Mouse (Mus musculus) heart, embryonic 16.5 days (tissue): ENCODE results near the gene Aph1b. TPM values are rescaled to one million over a fixed set of nuclear protein-coding genes. Genes with fewer than 3 reads are reported as not detected.
A peak's percentile ranks its signal among the peaks of the same experiment; 100 is the strongest.
"Not testable (repeated sequence)": the region's sequence is repeated elsewhere in the genome, so short reads cannot be mapped to it uniquely, and the experiment has no call there.

ENCODE experiments used
- ATAC-seq: fragments of 200-750 bp; cut with Nextera tagmentation; replicated peaks from 2 replicates; pipeline ENCODE4 v1.8.0; 2017; ENCODE audit warnings: moderate number of reproducible peaks; ENCODE audit not compliant: insufficient read depth, low FRiP score; ENCODE audit errors: extremely low read depth
- H3K27ac ChIP-seq: fragments of 300-500 bp; sonication (generic); 2 replicates; pipeline ENCODE4 v1.5.1; 2014; ENCODE audit warnings: mild to moderate bottlenecking, low read length, control low read depth, moderate library complexity
- H3K27me3 ChIP-seq: fragments of 300-500 bp; sonication (generic); 2 replicates; pipeline ENCODE4 v1.6.1; 2014; ENCODE audit warnings: low read length, mixed read lengths; ENCODE audit not compliant: control insufficient read depth, insufficient read depth
- H3K36me3 ChIP-seq: fragments of 300-500 bp; sonication (generic); 2 replicates; pipeline ENCODE4 v1.6.1; 2014; ENCODE audit not compliant: control insufficient read depth, insufficient read depth
- H3K4me1 ChIP-seq: fragments of 300-500 bp; sonication (generic); 2 replicates; pipeline ENCODE4 v1.6.1; 2014; ENCODE audit warnings: low read length, mixed read lengths; ENCODE audit not compliant: control insufficient read depth, insufficient read depth
- H3K4me2 ChIP-seq: fragments of 300-500 bp; sonication (generic); 2 replicates; pipeline ENCODE4 v1.6.1; 2014; ENCODE audit warnings: low read depth, mild to moderate bottlenecking, control low read depth, low read length
- H3K4me3 ChIP-seq: fragments of 300-500 bp; sonication (generic); 2 replicates; pipeline ENCODE4 v1.5.1; 2014; ENCODE audit warnings: mild to moderate bottlenecking, control low read depth, low read length
- H3K9ac ChIP-seq: fragments of 300-500 bp; sonication (generic); 2 replicates; pipeline ENCODE4 v1.6.1; 2014; ENCODE audit warnings: low read length, control low read depth
- H3K9me3 ChIP-seq: fragments of 300-500 bp; sonication (generic); replicated peaks from 2 replicates; pipeline ENCODE4 v1.6.1; 2016; ENCODE audit warnings: low read length; ENCODE audit not compliant: control insufficient read depth
- WGBS: fragments of 180-500 bp; shearing (Covaris S2); extraction: QIAGEN DNeasy Blood & Tissue Kit; methylation state at CpG from one replicate; pipeline ENCODE4 v1.1.7; 2014; 5-methylcytosine and 5-hydroxymethylcytosine counted together
- polyA plus RNA-seq: library from polyadenylated mRNA; unstranded; fragments of >200 nt; fragmentation: Nextera tagmentation; extraction: Ambion mirVana; gene quantifications from 2 replicates; pipeline ENCODE4 v1.2.1, GENCODE M21; 2015

Aph1b gene
- polyA plus RNA-seq, result 6.4 and 7.0 TPM in 2 replicates

DNA sequence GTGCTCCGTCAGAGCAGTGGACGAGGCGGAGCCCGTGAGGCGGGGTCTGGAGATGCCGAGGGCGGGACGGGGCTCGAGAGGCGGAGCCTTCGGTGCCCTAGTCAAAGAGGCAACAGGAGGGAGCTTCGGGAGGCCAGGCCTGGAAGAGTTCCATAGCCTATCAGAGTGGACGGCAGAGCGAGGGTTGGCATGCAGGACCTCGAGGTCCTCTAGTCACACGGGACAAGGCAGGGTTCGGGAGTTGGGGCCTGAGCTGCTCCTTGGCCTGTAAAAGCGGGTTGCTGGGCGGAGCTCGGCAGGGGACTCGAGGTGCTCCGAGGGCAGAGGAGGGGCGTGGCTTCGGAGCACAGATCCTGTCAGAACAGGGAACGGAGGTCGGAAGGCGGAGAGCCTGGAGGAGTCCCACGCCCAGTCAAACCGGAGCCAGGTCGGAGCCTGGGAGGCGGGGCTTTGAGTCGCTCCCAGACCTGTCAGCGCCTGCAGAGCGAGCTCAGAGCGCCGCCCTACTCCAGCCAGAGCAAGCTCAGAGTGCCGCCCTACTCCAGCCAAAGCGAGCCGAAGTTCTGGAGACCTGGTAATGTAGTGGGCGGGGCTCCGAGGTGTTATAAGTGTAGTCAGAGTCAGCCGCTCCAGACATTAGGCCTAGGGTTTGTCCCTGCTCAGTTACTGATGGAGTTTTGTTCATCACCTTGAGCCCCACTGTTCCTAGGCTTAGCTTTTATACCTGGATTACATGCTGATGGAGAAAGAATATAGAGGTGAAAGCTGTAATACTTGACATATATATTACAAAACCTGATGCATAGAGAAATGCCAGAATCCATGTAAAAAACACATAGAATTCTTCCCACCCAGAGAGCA, at the start of gene Aph1b:
Gene Aph1b, minus strand, starts transcription at position 27 of the 861 bp plus-strand sequence.
- Histone ChIP-seq H3K9me3 (no peaks in the 10 kb centered on the region), H3K27ac (peak within 1 kb of the TSS; percentile 96)
- ATAC-seq, result peak; percentile 97

DNA sequence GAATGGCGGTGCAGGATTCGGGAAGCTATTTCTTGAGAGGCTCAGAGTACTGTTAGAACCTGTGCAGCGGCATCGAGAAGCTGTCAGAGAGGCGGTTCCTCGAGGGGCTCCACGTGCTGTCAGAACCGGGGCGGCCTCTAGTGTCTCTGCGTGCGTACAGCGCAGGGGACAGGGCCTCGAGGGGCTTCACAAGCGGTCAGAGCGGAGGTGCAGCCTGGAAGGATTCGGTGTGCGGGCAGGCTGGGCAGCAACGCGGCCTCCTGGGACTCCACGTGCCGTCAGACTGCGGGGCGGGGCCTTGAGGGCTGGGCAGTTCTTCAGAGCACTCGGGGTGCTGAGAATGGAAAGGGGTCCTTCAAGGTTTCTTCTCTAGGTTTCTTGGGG, 39.8 kb upstream of the Aph1b start:
- peak; percentile 24 for ATAC-seq
- Histone ChIP-seq H3K36me3 (no peaks in the 10 kb centered on the region), H3K27ac (no peak overlapping the region), H3K27me3 (no peaks in the 10 kb centered on the region), H3K9me3 (no peaks in the 10 kb centered on the region), H3K9ac (peak overlapping the region; percentile 64), H3K4me3 (peak overlapping the region; percentile 81), H3K4me2 (peak overlapping the region; percentile 88), H3K4me1 (peaks cover 5% of the 10 kb centered on the region; the same call in 1 of the 2 replicates)
- under 1% methylated on average over 24 of the region's 24 CpGs for WGBS

More for the DNA sequence above, at the start of gene Aph1b:
- H3K27me3 ChIP-seq, result no peaks in the 10 kb centered on the region
- H3K4me1 ChIP-seq, result peaks cover 4% of the 10 kb centered on the region
- WGBS, result under 1% methylated on average over 42 of the region's 42 CpGs
- peak within 1 kb of the TSS; percentile 92 for H3K4me2 ChIP-seq
- no peaks in the 10 kb centered on the region for H3K36me3 ChIP-seq
- H3K9ac ChIP-seq, result peak within 1 kb of the TSS; percentile 86
- H3K4me3 ChIP-seq, result peak within 1 kb of the TSS; percentile 84

- peaks cover 5% of the 10 kb centered on the region; the same call in 1 of the 2 replicates for H3K4me1 ChIP-seq
- peak within 1 kb of the TSS; percentile 72 for H3K9ac ChIP-seq
- no peak within 1 kb of the TSS for H3K27ac ChIP-seq
- H3K4me2 ChIP-seq, result peak within 1 kb of the TSS; percentile 88
- ATAC-seq, result peak; percentile 100
- no peaks in the 10 kb centered on the region for H3K27me3 ChIP-seq
- WGBS, result under 1% methylated on average over 58 of the region's 58 CpGs
- H3K9me3 ChIP-seq, result no peaks in the 10 kb centered on the region
- H3K4me3 ChIP-seq, result peak within 1 kb of the TSS; percentile 81
- H3K36me3 ChIP-seq, result no peaks in the 10 kb centered on the region
Observed at GRCm38 (mm10) chr9:66834318-66835096, 39.2 kb upstream of the Aph1b start, which contains the start of gene Aph1c. Gene Aph1c (minus strand): TSS chr9:66834726.

DNA sequence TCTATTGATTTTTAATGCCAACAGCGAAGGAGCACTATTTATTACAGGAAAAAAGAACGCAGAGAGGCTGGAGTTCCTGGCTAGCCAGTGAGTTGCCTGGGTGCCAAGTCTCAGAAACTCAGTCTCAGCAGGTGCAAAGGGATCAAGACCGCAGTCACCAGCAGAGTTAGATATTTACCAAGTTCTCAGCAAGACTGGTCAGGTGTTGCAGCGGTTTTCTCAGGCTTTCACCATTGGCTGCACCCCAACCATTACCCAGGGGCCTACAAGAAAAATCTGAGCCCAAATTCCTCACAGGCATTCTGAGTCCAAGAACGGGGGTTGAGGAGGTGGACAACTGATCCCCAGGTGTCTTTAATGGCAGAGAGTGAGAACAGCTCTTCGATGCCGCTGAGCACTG, 38.6 kb upstream of the Aph1b start:
- peak overlapping the region; percentile 81 for H3K4me3 ChIP-seq
- whole genome bisulfite sequencing, result 24% methylated on average over 7 of the region's 7 CpGs
- H3K9me3 ChIP-seq, result no peaks in the 10 kb centered on the region
- H3K36me3 ChIP-seq, result no peaks in the 10 kb centered on the region
- no peak overlapping the region for H3K27ac ChIP-seq
- no peak for ATAC-seq
- H3K4me1 ChIP-seq, result peaks cover 5% of the 10 kb centered on the region; the same call in 1 of the 2 replicates
- H3K27me3 ChIP-seq, result no peaks in the 10 kb centered on the region
- peak overlapping the region; percentile 88 for H3K4me2 ChIP-seq
- H3K9ac ChIP-seq, result peak overlapping the region; percentile 72

DNA sequence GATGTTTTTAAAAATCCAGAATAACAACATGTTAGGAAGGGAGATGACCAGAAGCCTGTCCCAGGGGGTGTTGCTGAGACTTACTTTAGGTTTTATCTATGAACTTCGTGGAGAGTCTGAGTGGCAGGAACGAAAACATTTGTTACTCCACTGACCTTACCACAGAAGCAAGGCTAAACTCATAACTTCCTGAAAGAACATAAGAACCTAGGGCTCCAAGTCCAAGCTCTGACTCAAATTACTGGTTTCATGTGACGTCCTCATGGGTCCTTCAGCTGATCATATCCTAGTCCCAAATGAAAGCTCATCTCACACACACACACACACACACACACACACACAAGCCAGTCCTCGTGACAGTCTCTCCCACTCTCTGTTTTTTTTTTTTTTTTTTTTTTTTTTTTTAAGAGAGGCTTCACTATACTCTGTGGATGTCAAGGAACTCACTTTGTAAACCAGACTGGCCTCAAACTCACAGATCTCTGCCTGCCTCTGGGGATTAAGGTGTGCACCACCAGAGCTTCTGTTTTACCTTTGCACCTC, 37.1 kb upstream of the Aph1b start:
- Histone ChIP-seq H3K27me3 (no peaks in the 10 kb centered on the region), H3K4me1 (peaks cover 5% of the 10 kb centered on the region; the same call in 1 of the 2 replicates), H3K9me3 (no peaks in the 10 kb centered on the region), H3K4me2 (no peak overlapping the region), H3K36me3 (no peaks in the 10 kb centered on the region), H3K27ac (no peak overlapping the region), H3K9ac (no peak overlapping the region), H3K4me3 (no peak overlapping the region)
- no peak for ATAC-seq
- 53% methylated on average over 4 of the region's 4 CpGs for WGBS

GRCm38 (mm10) chr9:66825990-66826389, 30.7 kb upstream of the Aph1b start:
- Histone ChIP-seq H3K27ac (no peak overlapping the region), H3K4me3 (no peak overlapping the region), H3K27me3 (no peaks in the 10 kb centered on the region), H3K36me3 (no peaks in the 10 kb centered on the region), H3K4me1 (no peaks in the 10 kb centered on the region), H3K9me3 (no peaks in the 10 kb centered on the region), H3K4me2 (no peak overlapping the region), H3K9ac (no peak overlapping the region)
- no peak for ATAC-seq
- WGBS, result 27% methylated on average over 1 of the region's 1 CpGs

DNA sequence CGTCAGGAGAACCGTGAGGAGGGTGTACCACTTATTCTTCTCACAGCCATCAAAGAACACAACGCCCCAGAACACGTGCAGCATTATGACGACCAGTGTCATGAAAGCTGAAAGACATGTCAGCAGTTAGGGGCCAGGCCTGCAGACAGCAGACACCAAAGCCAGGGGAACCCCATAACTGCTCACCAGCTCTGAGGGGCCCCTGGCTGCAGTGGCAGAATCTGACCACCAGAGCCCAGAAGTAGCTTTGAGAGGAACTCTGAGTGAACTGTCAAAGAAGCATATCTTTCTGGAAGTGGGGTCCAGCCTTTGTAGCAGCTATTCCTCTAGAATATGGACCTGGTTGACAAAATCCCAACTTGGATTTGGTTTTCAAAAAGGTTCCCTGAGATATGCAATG, 27.0 kb upstream of the Aph1b start:
- H3K4me2 ChIP-seq, H3K9ac ChIP-seq: not testable (repeated sequence)
- WGBS, result no CpG with 5 or more reads among the region's 5 CpGs

DNA sequence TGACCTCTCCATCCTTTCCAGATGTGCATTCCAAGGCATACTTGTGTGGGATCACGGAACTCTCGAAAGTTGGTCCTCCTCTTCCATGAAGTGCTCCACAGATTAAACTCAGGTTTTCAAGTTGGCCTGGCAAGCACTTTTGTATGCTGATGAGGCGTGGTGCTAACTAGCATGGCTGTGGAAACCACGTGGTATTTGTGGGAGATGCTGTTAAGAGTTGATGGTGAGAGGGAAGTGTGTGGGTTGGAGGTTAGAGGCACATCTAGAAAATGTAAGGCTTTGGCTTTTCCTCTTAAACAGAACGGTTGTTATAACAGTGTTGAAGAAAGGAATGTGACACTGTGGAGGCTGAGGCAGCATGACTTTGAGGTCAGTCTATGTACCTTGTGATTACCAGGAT, 25.7 kb upstream of the Aph1b start:
- no peaks in the 10 kb centered on the region for H3K9me3 ChIP-seq
- H3K9ac ChIP-seq, result no peak overlapping the region
- no peak for ATAC-seq
- no peak overlapping the region for H3K27ac ChIP-seq
- H3K4me1 ChIP-seq, result no peaks in the 10 kb centered on the region
- no peak overlapping the region for H3K4me3 ChIP-seq
- no peak overlapping the region for H3K4me2 ChIP-seq
- no peaks in the 10 kb centered on the region for H3K36me3 ChIP-seq
- H3K27me3 ChIP-seq, result no peaks in the 10 kb centered on the region
- 64% methylated on average over 5 of the region's 5 CpGs for WGBS

More for the DNA sequence above, 27.0 kb upstream of the Aph1b start:
- H3K4me3 ChIP-seq, H3K27ac ChIP-seq, H3K36me3 ChIP-seq, ATAC-seq, H3K27me3 ChIP-seq, H3K4me1 ChIP-seq, H3K9me3 ChIP-seq: not testable (repeated sequence)
